ENCODE assay signal across 8 mouse cellular contexts in the genomic region with DNA sequence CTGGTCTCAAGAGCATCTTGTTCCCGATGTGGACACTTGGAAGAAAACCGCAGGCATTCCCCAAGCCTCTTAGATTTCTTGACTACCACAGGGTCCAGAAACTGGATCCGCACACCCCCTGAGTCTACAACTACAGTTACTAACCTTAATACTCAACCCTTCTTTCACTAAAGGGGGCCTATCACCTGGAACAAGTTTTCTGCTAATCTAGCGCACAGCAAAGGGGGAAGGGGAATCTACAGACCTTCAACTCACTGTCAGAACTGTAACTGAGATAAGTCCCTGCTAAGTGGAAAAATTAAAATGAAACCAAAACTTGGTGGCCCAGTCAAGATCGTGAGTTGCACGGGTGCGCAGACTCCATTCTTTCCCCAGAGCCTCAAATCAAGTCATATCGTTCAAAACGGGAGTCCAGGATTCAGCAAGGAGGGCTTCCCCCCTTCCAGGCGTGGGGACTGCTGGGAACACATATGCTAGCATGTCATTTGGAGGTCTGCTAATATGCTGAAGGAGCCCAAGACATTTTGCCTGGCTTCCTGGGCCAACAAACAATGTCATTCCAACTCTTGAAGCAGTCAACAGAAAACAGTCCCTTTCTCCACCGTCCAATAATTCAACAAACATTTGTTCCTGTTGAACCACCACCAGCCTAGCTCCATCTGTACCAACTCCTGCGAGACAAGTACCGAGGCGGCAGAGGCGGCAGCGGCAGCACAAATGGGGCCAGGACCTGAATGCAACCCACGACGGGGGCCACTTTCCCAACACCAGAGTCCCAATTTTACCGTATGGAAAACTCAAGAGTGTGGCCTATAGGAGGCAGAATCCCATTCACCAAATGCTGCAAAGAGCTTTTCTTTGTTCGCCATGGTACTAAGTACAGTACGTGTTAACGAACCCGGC. TPM values are rescaled to one million over a fixed set of nuclear protein-coding genes. Genes with fewer than 3 reads are reported as not detected.
DNase-seq lines count a peak whose midpoint lies in the region; ATAC-seq and TF ChIP-seq lines count a peak whose summit lies in the region.

No protein-coding gene starts in this region.

- H3K4me2 ChIP-seq in embryonic facial prominence, embryonic 11.5 days (ENCODE audit: low read depth, low read length), result peak overlapping the region; percentile 91
- peak overlapping the region; percentile 94 for H3K4me2 ChIP-seq in hindbrain, embryonic 13.5 days
- H3K4me2 ChIP-seq in liver, embryonic 16.5 days (ENCODE audit: low read depth, low read length), result peak overlapping the region; percentile 92

- no peak for ATAC-seq in embryonic facial prominence, embryonic 11.5 days (replicated peaks; ENCODE audit: insufficient number of reproducible peaks, low FRiP score, low TSS enrichment, low read depth)
- no peak for ATAC-seq in hindbrain, embryonic 13.5 days (ENCODE audit: low FRiP score)
- ATAC-seq in liver, embryonic 16.5 days (ENCODE audit: low read depth), result no peak

- H3K36me3 ChIP-seq in embryonic facial prominence, embryonic 11.5 days (replicated peaks; ENCODE audit: control insufficient read depth, insufficient read depth, low read depth, low read length), result no peaks in the 10 kb centered on the region
- no peaks in the 10 kb centered on the region for H3K36me3 ChIP-seq in hindbrain, embryonic 13.5 days
- no peaks in the 10 kb centered on the region for H3K36me3 ChIP-seq in liver, embryonic 16.5 days (ENCODE audit: control insufficient read depth, insufficient read depth)

- H3K4me3 ChIP-seq in embryonic facial prominence, embryonic 11.5 days (ENCODE audit: low read depth, low read length), result peak overlapping the region; percentile 72
- H3K4me3 ChIP-seq in hindbrain, embryonic 13.5 days, result peak overlapping the region; percentile 69
- peak overlapping the region; percentile 78 for H3K4me3 ChIP-seq in liver, embryonic 16.5 days (ENCODE audit: low read depth, low read length)
- peak overlapping the region; percentile 60 for H3K4me3 ChIP-seq in olfactory bulb, adult 2 months (ENCODE audit: insufficient read depth, low read depth, low read length)

- peaks cover 23% of the 10 kb centered on the region for H3K4me1 ChIP-seq in embryonic facial prominence, embryonic 11.5 days (ENCODE audit: control insufficient read depth, insufficient read depth, low read length)
- peaks cover 64% of the 10 kb centered on the region for H3K4me1 ChIP-seq in hindbrain, embryonic 13.5 days (replicated peaks)
- peaks cover 48% of the 10 kb centered on the region for H3K4me1 ChIP-seq in liver, embryonic 16.5 days (ENCODE audit: control insufficient read depth, low read depth, low read length)
- H3K4me1 ChIP-seq in olfactory bulb, adult 2 months (ENCODE audit: control insufficient read depth, insufficient read depth, low read length), result peaks cover 33% of the 10 kb centered on the region

- no peaks in the 10 kb centered on the region for H3K27me3 ChIP-seq in embryonic facial prominence, embryonic 11.5 days (ENCODE audit: control insufficient read depth, insufficient read depth, low read length)
- no peaks in the 10 kb centered on the region for H3K27me3 ChIP-seq in hindbrain, embryonic 13.5 days
- H3K27me3 ChIP-seq in liver, embryonic 16.5 days (ENCODE audit: control insufficient read depth, insufficient read depth, low read depth, low read length), result peaks cover 8% of the 10 kb centered on the region; the same call in 1 of the 2 replicates

- peak overlapping the region; percentile 91 for H3K9ac ChIP-seq in embryonic facial prominence, embryonic 11.5 days (replicated peaks; ENCODE audit: low read length)
- H3K9ac ChIP-seq in hindbrain, embryonic 13.5 days, result peak overlapping the region; percentile 84
- H3K9ac ChIP-seq in liver, embryonic 16.5 days (ENCODE audit: low read depth, low read length), result peak overlapping the region; percentile 78

- H3K9me3 ChIP-seq in embryonic facial prominence, embryonic 11.5 days (replicated peaks; ENCODE audit: control insufficient read depth, low read length), result no peaks in the 10 kb centered on the region
- H3K9me3 ChIP-seq in hindbrain, embryonic 13.5 days, result no peaks in the 10 kb centered on the region
- H3K9me3 ChIP-seq in liver, embryonic 16.5 days (replicated peaks; ENCODE audit: control insufficient read depth, low read length), result no peaks in the 10 kb centered on the region

- TF ChIP-seq CTCF in olfactory bulb, adult 2 months (IDR thresholded peaks at IDR 0.05; ENCODE audit: insufficient read depth, low read depth, low read length), result no peak

- 10% methylated on average over 23 of the region's 23 CpGs for WGBS in embryonic facial prominence, embryonic 11.5 days
- WGBS in hindbrain, embryonic 13.5 days, result 11% methylated on average over 23 of the region's 23 CpGs
- 4% methylated on average over 23 of the region's 23 CpGs for WGBS in liver, embryonic 16.5 days (ENCODE audit: insufficient replicate concordance)
- 27% methylated on average over 23 of the region's 23 CpGs for WGBS in olfactory bulb, adult 2 months

- H3K27ac ChIP-seq in embryonic facial prominence, embryonic 11.5 days (replicated peaks; ENCODE audit: low read depth, low read length), result peak overlapping the region; percentile 81
- peak overlapping the region; percentile 90 for H3K27ac ChIP-seq in hindbrain, embryonic 13.5 days
- H3K27ac ChIP-seq in liver, embryonic 16.5 days (ENCODE audit: low read length), result peak overlapping the region; percentile 83
- H3K27ac ChIP-seq in olfactory bulb, adult 2 months (ENCODE audit: insufficient read depth, low read depth, low read length), result no peak overlapping the region

- TF ChIP-seq POLR2A in olfactory bulb, adult 2 months (IDR thresholded peaks at IDR 0.05; ENCODE audit: insufficient read depth, low read depth, low read length), result no peak

- DNase-seq in kidney, adult 18-20 months, result peak; percentile 50
- no peak for DNase-seq in kidney, adult 8-10 months
- DNase-seq in MEL-GATA-1-ER (ENCODE audit: extremely low read depth, low read depth), result peak; percentile 60
- DNase-seq in embryonic facial prominence, embryonic 11.5 days (ENCODE audit: low spot score), result peak; percentile 59
- DNase-seq in urinary bladder, adult 2 months (ENCODE audit: low spot score), result no peak

RNA-seq across cellular contexts. Expression of gene Fam53b, which starts 1.7 kb away (rescaled TPM):
- polyA plus RNA-seq in embryonic facial prominence, embryonic 11.5 days (2014; fragmentation: Nextera tagmentation; extraction: Ambion mirVana), result 11.8 and 16.0 TPM in 2 replicates
- 16.9 and 19.3 TPM in 2 replicates for polyA plus RNA-seq in hindbrain, embryonic 13.5 days (2015; fragmentation: Nextera tagmentation; extraction: Ambion mirVana)
- polyA plus RNA-seq in liver, embryonic 16.5 days (2015; fragmentation: Nextera tagmentation; extraction: Ambion mirVana), result 25.1 and 29.4 TPM in 2 replicates
- not detected in 2 replicates for polyA plus RNA-seq in olfactory bulb, adult 2 months (2012; ENCODE audit: insufficient read depth, insufficient read length, low replicate concordance, missing spikeins)
- 11.2 and 15.8 TPM in 2 replicates for polyA plus RNA-seq in urinary bladder, adult 2 months (2012; rRNA removed)

RNA-seq across cellular contexts. Expression of gene Eef1akmt2, which starts 40.5 kb away (rescaled TPM):
- 84.1 and 90.8 TPM in 2 replicates for polyA plus RNA-seq in embryonic facial prominence, embryonic 11.5 days (2014; fragmentation: Nextera tagmentation; extraction: Ambion mirVana)
- polyA plus RNA-seq in hindbrain, embryonic 13.5 days (2015; fragmentation: Nextera tagmentation; extraction: Ambion mirVana), result 92.4 and 92.9 TPM in 2 replicates
- polyA plus RNA-seq in liver, embryonic 16.5 days (2015; fragmentation: Nextera tagmentation; extraction: Ambion mirVana), result 12.5 and 16.2 TPM in 2 replicates
- polyA plus RNA-seq in olfactory bulb, adult 2 months (2012; ENCODE audit: insufficient read depth, insufficient read length, low replicate concordance, missing spikeins), result not detected in 2 replicates
- 33.7 and 34.9 TPM in 2 replicates for polyA plus RNA-seq in urinary bladder, adult 2 months (2012; rRNA removed)

RNA-seq across cellular contexts. Expression of gene Abraxas2, which starts 47.1 kb away (rescaled TPM):
- polyA plus RNA-seq in embryonic facial prominence, embryonic 11.5 days (2014; fragmentation: Nextera tagmentation; extraction: Ambion mirVana), result 39.3 and 41.3 TPM in 2 replicates
- 38.7 and 41.2 TPM in 2 replicates for polyA plus RNA-seq in hindbrain, embryonic 13.5 days (2015; fragmentation: Nextera tagmentation; extraction: Ambion mirVana)
- 11.2 and 12.5 TPM in 2 replicates for polyA plus RNA-seq in liver, embryonic 16.5 days (2015; fragmentation: Nextera tagmentation; extraction: Ambion mirVana)
- polyA plus RNA-seq in olfactory bulb, adult 2 months (2012; ENCODE audit: insufficient read depth, insufficient read length, low replicate concordance, missing spikeins), result not detected in 2 replicates
- 24.0 and 24.7 TPM in 2 replicates for polyA plus RNA-seq in urinary bladder, adult 2 months (2012; rRNA removed)

Comparison
In these comparisons a context has a peak if more than half of its experiments do, and no peak if none do; other contexts are left out.
1. DNase-seq: peak in kidney, adult 18-20 months (single experiment), MEL-GATA-1-ER (single experiment) and embryonic facial prominence, embryonic 11.5 days (single experiment); none in kidney, adult 8-10 months (0 of 2) and urinary bladder, adult 2 months (single experiment).
2. RNA of gene Eef1akmt2, which starts 40.5 kb away (polyA plus RNA-seq): 92.4 to 92.9 TPM in hindbrain, embryonic 13.5 days, 84.1 to 90.8 TPM in embryonic facial prominence, embryonic 11.5 days, 33.7 to 34.9 TPM in urinary bladder, adult 2 months and 12.5 to 16.2 TPM in liver, embryonic 16.5 days; not detected in olfactory bulb, adult 2 months; every median in the first group is over 10 times any median in the second.
3. Peak in every context shown above with its lines, with median percentiles within 50 percentile points of each other: H3K4me2 ChIP-seq, H3K4me3 ChIP-seq and H3K9ac ChIP-seq.